Mouse (Mus musculus) limb, embryonic 11.5 days (tissue): ENCODE measurements around the gene Zbtb16. TPM values are rescaled to one million over a fixed set of nuclear protein-coding genes. Genes with fewer than 3 reads are reported as not detected.

Experiments
- ATAC-seq: fragments of 200-750 bp; cut with Nextera tagmentation; 2 replicates; pipeline ENCODE4 v1.8.0; 2017; ENCODE audit warnings: low read depth; ENCODE audit not compliant: insufficient number of reproducible peaks, low FRiP score, low TSS enrichment
- DNase-seq: peaks from one replicate; pipeline ENCODE4 v3.0.0-alpha.2; 2015; ENCODE audit warnings: low spot score
- H3K27ac ChIP-seq: fragments of 300-500 bp; sonication (generic); replicated peaks from 2 replicates; pipeline ENCODE4 v1.5.1; 2014; ENCODE audit warnings: low read depth, mild to moderate bottlenecking, low read length
- H3K27me3 ChIP-seq: fragments of 300-500 bp; sonication (generic); 2 replicates; pipeline ENCODE4 v1.6.1; 2014; ENCODE audit warnings: mild to moderate bottlenecking, low read length, mixed read lengths; ENCODE audit not compliant: control insufficient read depth, insufficient read depth
- H3K36me3 ChIP-seq: fragments of 300-500 bp; sonication (generic); 2 replicates; pipeline ENCODE4 v1.6.1; 2014; ENCODE audit warnings: mild to moderate bottlenecking, low read length, moderate library complexity, mixed read lengths; ENCODE audit not compliant: control insufficient read depth, insufficient read depth
- H3K4me1 ChIP-seq: fragments of 300-500 bp; sonication (generic); 2 replicates; pipeline ENCODE4 v1.6.1; 2014; ENCODE audit warnings: low read length, mixed read lengths; ENCODE audit not compliant: control insufficient read depth, insufficient read depth
- H3K4me2 ChIP-seq: fragments of 300-500 bp; sonication (generic); 2 replicates; pipeline ENCODE4 v1.6.1; 2014; ENCODE audit warnings: low read depth, mild to moderate bottlenecking, moderate library complexity; ENCODE audit not compliant: severe bottlenecking
- H3K4me3 ChIP-seq: fragments of 300-500 bp; sonication (generic); 2 replicates; pipeline ENCODE4 v1.5.1; 2014; ENCODE audit warnings: low read depth, low read length
- H3K9ac ChIP-seq: fragments of 300-500 bp; sonication (generic); 2 replicates; pipeline ENCODE4 v1.6.1; 2014; ENCODE audit warnings: mild to moderate bottlenecking, low read length
- H3K9me3 ChIP-seq: fragments of 300-500 bp; sonication (generic); 2 replicates; pipeline ENCODE4 v1.6.1; 2016; ENCODE audit warnings: low read length; ENCODE audit not compliant: control insufficient read depth
- WGBS: fragments of 180-500 bp; shearing (Covaris S2); extraction: QIAGEN DNeasy Blood & Tissue Kit; methylation state at CpG from one replicate; pipeline ENCODE4 v1.1.7; 2014; 5-methylcytosine and 5-hydroxymethylcytosine counted together
- polyA plus RNA-seq: library from polyadenylated mRNA; unstranded; fragments of >200 nt; fragmentation: Nextera tagmentation; extraction: Ambion mirVana; gene quantifications from 2 replicates; pipeline ENCODE4 v1.2.1, GENCODE M21; 2014

The Zbtb16 gene
- polyA plus RNA-seq, 1 experiment from 2014 or later, result 5.9 TPM

DNA sequence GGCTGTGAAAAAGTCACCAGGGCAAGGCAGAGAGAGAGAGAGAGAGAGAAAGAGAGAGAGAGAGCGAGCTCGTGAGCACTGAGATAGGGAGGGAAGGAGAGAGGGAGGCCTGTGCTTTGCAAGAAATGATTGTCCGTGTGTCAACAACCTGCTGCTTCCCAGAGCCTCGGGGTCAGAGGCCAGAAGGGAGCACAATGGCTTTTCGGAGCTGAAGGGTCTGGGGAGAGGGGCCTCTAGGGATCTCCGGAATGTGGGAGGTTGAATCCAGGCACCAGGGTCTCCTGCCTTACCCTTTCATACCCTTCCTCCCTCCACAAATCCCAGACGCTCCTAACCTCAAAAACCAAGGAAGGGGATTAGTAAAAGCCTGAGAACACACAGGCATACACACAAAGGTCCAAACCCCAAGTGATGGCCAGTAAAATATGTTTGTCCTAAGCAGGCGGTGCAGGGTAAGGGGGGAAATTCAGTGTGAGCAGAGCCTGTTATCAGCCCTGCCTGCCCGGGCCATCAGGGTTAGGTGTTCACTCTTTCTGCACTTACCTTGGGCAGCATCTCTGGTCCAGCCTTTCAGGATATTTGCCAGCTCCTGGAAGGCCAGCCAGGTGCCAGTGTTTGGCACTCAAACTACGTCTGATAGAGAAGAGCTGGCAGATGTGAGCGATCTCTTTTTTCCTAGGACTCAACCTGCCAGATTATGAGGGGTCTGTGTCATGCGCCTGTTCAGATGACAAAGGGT, 139.1 kb downstream of the Zbtb16 start:
- no peak overlapping the region for H3K4me2 ChIP-seq
- H3K9ac ChIP-seq, result no peak overlapping the region
- DNase-seq (no peak), ATAC-seq (no peak)
- H3K36me3 ChIP-seq, result no peaks in the 10 kb centered on the region
- peaks cover 32% of the 10 kb centered on the region for H3K4me1 ChIP-seq
- no peak overlapping the region for H3K4me3 ChIP-seq
- no peak overlapping the region for H3K27ac ChIP-seq
- H3K27me3 ChIP-seq, result no peaks in the 10 kb centered on the region
- WGBS, result 41% methylated on average over 12 of the region's 12 CpGs
- H3K9me3 ChIP-seq, result no peaks in the 10 kb centered on the region

DNA sequence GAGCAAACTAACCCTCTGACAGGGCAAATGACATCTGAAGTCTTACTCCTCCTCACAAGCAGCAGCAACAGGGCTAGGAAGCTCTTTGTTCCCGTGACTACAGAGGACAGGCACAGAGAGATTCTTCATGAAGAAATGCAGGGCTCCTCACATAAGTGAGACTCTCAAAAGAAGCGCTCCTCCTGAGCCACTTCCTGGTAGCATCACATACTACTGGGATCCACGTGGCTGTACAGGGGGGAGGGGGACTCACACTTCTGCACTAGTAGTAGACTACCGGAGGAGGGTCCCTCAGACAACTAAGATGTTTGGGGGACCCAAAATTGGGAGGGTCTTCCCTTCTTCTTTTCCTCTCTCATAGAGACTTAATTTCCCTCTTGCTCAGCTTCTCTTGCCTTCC, 139.7 kb downstream of the Zbtb16 start:
- DNase-seq, result no peak
- Histone ChIP-seq H3K27me3 (no peaks in the 10 kb centered on the region), H3K4me1 (peaks cover 32% of the 10 kb centered on the region), H3K4me3 (no peak overlapping the region), H3K27ac (no peak overlapping the region), H3K9ac (no peak overlapping the region), H3K36me3 (no peaks in the 10 kb centered on the region), H3K9me3 (no peaks in the 10 kb centered on the region), H3K4me2 (no peak overlapping the region)
- WGBS, result 54% methylated on average over 4 of the region's 4 CpGs
- no peak for ATAC-seq

DNA sequence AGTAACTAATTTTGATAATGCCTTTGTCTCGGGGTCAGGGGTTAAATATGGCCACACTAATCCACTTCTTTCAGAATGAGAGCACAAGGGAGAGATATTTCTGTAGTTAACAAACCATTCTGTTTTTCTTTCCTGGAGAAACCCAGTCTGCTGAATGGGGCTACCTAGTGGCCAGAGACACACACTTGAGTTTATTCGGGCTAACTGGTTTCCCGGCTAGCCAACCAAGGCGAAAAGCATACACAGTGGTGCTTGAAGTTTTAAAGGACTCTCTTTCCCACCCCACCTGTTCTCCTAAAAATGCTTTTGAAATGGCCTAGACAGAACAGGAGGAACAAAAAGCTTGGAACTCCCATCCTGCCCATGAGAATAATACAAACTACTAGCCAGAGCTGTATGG, 140.2 kb downstream of the Zbtb16 start:
- no peaks in the 10 kb centered on the region for H3K27me3 ChIP-seq
- H3K4me2 ChIP-seq, result no peak overlapping the region
- peaks cover 32% of the 10 kb centered on the region for H3K4me1 ChIP-seq
- no peaks in the 10 kb centered on the region for H3K36me3 ChIP-seq
- no peak overlapping the region for H3K4me3 ChIP-seq
- no peak for ATAC-seq
- no peaks in the 10 kb centered on the region for H3K9me3 ChIP-seq
- no peak overlapping the region for H3K9ac ChIP-seq
- no peak overlapping the region for H3K27ac ChIP-seq
- 82% methylated on average over 4 of the region's 4 CpGs for WGBS
- DNase-seq, result no peak

GRCm38 (mm10) chr9:48694616-48695061, 141.4 kb downstream of the Zbtb16 start:
- Histone ChIP-seq H3K36me3 (no peaks in the 10 kb centered on the region), H3K27ac (no peak overlapping the region; the same call in 1 of the 2 replicates), H3K9ac (no peak overlapping the region), H3K4me1 (peaks cover 32% of the 10 kb centered on the region), H3K4me3 (no peak overlapping the region), H3K9me3 (no peaks in the 10 kb centered on the region), H3K4me2 (peak overlapping the region; percentile 10; the same call in 1 of the 2 replicates), H3K27me3 (no peaks in the 10 kb centered on the region)
- 5% methylated on average over 10 of the region's 10 CpGs for WGBS
- no peak for ATAC-seq
- peak; percentile 59 for DNase-seq

- DNase-seq (no peak), ATAC-seq (no peak)
- H3K27me3 ChIP-seq, result no peaks in the 10 kb centered on the region
- no peak overlapping the region for H3K4me2 ChIP-seq
- H3K36me3 ChIP-seq, result no peaks in the 10 kb centered on the region
- 67% methylated on average over 7 of the region's 7 CpGs for WGBS
- no peak overlapping the region for H3K27ac ChIP-seq
- no peak overlapping the region for H3K9ac ChIP-seq
- no peak overlapping the region for H3K4me3 ChIP-seq
- no peaks in the 10 kb centered on the region for H3K9me3 ChIP-seq
- H3K4me1 ChIP-seq, result peaks cover 32% of the 10 kb centered on the region
These were observed 142.3 kb downstream of the Zbtb16 start for GRCm38 (mm10) chr9:48693696-48694095.

DNA sequence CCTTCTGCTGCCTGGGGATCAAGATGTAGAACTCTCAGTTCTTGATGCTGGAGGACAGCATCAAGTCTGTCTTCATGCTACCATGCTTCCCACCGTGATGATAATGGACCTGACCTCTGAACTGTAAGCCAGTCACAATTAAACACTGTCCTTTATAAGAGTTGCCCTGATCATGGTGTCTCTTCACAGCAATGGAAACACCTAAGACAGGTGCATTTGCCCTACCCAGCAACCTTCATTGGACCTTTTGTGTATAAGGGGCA, 146.4 kb downstream of the Zbtb16 start:
- no peaks in the 10 kb centered on the region for H3K27me3 ChIP-seq
- H3K4me1 ChIP-seq, result peaks cover 5% of the 10 kb centered on the region
- DNase-seq (no peak), ATAC-seq (no peak)
- no peak overlapping the region for H3K4me2 ChIP-seq
- H3K9ac ChIP-seq, result no peak overlapping the region
- no peaks in the 10 kb centered on the region for H3K9me3 ChIP-seq
- no peaks in the 10 kb centered on the region for H3K36me3 ChIP-seq
- no peak overlapping the region for H3K4me3 ChIP-seq
- H3K27ac ChIP-seq, result no peak overlapping the region
- 89% methylated on average over 1 of the region's 1 CpGs for WGBS

- H3K9me3 ChIP-seq, result no peaks in the 10 kb centered on the region
- H3K4me3 ChIP-seq, result no peak overlapping the region
- no peaks in the 10 kb centered on the region for H3K27me3 ChIP-seq
- DNase-seq, result no peak
- 85% methylated on average over 6 of the region's 6 CpGs for WGBS
- no peak overlapping the region for H3K27ac ChIP-seq
- H3K4me2 ChIP-seq, result no peak overlapping the region
- H3K36me3 ChIP-seq, result no peaks in the 10 kb centered on the region
- H3K9ac ChIP-seq, result no peak overlapping the region
- ATAC-seq, result no peak
- H3K4me1 ChIP-seq, result peaks cover under 1% of the 10 kb centered on the region
These were observed 146.9 kb downstream of the Zbtb16 start for GRCm38 (mm10) chr9:48688859-48689717.

DNA sequence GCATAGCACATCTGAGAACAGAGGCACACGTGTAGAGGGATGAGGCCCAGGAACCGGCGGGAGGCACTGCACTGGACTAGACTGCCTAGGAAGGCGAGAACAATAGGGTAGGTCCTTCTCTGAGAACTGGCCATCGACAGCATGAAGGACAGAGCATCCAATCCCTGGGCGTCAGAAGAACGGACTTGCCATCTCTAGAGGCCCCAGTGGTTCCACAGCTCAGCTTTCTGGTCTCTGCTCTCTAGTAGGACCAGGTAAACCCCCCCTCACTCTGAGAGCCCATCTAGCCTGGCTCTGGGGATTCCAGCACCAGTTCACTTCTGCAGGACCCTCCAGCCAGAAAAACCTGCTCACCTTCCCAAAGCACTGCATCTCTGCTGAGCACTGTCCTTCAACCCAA, 148.1 kb downstream of the Zbtb16 start:
- Histone ChIP-seq H3K27ac (no peak overlapping the region), H3K9ac (no peak overlapping the region), H3K4me3 (no peak overlapping the region), H3K27me3 (no peaks in the 10 kb centered on the region), H3K4me1 (no peaks in the 10 kb centered on the region; the same call in 1 of the 2 replicates), H3K9me3 (no peaks in the 10 kb centered on the region), H3K36me3 (no peaks in the 10 kb centered on the region), H3K4me2 (no peak overlapping the region)
- WGBS, result 77% methylated on average over 7 of the region's 7 CpGs
- DNase-seq (no peak), ATAC-seq (no peak)
